Mouse (Mus musculus) gastrocnemius, postnatal 14 days (tissue): ENCODE results near the gene Sppl2c. TPM values are rescaled to one million over a fixed set of nuclear protein-coding genes. Genes with fewer than 3 reads are reported as not detected.

Experiments
- DNase-seq: peaks from one replicate; pipeline ENCODE4 v3.0.0; 2021; ENCODE audit warnings: mixed read lengths
- intact Hi-C: fragments of 180-260 bp; cut with DNase I; formaldehyde crosslinking; loops from one replicate; pipeline ENCODE4 v1.15.1; 2025; ENCODE audit warnings: low total_unique reads
- total RNA-seq, 2 experiments: library from RNA; stranded (reverse); gene quantifications; 2 replicates each; pipeline ENCODE4 v1.2.3; 2021

Sppl2c gene
- total RNA-seq, 2 experiments from 2014 or later = not detected

GRCm38 (mm10) chr11:104233574-104234206 is 47.6 kb downstream of the Sppl2c start:
- intact Hi-C loops = loop anchor here (5.0 kb wide), 1 partner anchor 49 kb away; no protein-coding TSS in a partner anchor
- no peak for DNase-seq

- no peak for DNase-seq
- intact Hi-C loops = loop anchor here (5.0 kb wide), 1 partner anchor 48 kb away; no protein-coding TSS in a partner anchor
Measured at GRCm38 (mm10) chr11:104234680-104235079, 48.6 kb downstream of the Sppl2c start.

DNA sequence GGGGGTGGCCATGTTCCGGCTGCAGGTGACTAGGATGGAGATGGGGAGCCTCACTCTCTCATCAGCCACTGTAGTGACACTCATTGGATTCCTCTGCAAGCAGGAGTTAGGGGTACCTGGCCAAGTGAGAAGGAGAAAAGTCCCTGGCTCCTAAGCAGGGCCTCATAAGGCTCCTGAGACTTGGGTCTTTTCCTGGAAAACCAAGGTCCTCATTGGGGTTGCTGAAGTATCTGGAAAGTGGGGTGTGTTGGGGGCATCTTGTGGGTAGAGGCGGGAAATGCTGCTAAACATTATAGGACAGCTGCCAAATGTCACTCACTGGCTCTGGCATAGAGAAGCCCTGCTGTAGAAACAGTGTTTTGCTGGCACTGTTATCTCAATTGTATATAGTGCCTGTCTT is 49.8 kb downstream of the Sppl2c start:
- intact Hi-C loops = no loop called here
- no peak for DNase-seq

DNA sequence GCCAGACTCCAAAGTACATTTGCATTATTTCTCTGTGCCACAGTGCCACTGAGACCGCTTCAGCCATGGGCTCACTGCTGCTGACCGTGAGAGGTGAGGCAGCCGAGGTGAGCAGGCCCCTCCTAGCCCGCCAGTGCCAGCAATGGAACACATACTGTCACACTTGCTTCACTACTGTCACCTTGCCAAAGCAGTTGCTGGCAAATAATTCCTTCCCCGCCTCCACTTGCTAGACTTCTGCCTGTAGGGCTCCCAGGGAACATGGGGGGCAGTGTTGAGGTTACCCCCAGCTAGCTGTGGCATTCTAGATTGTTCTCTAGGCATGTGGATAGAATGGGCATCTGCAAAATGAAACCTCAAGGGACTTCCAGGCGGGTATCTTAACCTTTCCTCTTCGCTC is 51.1 kb downstream of the Sppl2c start:
- intact Hi-C loops = no loop called here
- peak; percentile 73 for DNase-seq

DNA sequence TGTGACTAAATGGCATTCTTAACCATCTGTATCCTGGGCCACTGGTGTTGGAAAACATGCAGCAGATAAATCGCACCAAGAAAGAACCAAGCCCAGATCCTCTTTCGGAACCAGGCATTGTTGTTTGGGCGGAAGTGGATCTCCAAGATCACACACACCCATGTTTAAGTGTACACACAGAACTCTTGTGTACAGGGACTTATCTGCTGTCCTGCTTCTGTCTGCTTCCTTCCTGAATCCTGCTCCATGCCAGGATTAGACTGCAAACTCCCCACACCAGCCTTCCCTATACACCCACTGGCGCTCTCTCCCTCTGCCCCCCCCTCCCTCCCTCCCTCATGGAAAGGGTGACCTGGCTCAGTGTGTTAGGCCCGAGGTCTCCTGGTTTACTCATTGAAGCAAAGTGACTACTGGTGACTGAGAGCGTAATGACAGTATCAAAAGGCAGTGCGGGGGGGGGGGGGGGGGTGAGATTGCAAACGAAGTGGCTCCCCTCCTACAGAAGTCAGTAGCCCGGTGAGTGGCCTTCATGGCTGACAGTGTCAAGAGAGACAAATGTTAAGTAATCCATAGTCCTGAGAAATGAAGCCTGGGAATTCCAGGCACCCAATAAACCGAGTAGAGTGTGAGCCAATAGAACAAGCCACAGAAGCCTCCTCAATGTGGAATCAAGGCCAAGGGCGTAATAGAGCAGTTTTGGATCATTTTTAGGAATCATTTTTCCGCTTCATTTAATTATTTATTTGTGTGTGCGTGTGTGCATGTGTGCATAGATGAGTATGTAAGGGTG is 52.0 kb downstream of the Sppl2c start:
- intact Hi-C loops = no loop called here
- DNase-seq = no peak

Other genes starting within 250 kb of the Sppl2c start
- 10 to 100 TPM; 14.7 to 15.6 TPM for gene Nsf, start 232.3 kb upstream of the Sppl2c start, total RNA-seq
- 10 to 100 TPM; 14.7 to 20.8 TPM for gene Arf2, start 219.6 kb upstream of the Sppl2c start, total RNA-seq
- not detected for gene Crhr1, start 53.5 kb upstream of the Sppl2c start, total RNA-seq
- gene Mapt, start 45.1 kb downstream of the Sppl2c start, total RNA-seq = 10 to 100 TPM; 46.1 to 56.3 TPM